Comparison of ENCODE assay signal across 12 mouse cellular contexts in the genomic region with DNA sequence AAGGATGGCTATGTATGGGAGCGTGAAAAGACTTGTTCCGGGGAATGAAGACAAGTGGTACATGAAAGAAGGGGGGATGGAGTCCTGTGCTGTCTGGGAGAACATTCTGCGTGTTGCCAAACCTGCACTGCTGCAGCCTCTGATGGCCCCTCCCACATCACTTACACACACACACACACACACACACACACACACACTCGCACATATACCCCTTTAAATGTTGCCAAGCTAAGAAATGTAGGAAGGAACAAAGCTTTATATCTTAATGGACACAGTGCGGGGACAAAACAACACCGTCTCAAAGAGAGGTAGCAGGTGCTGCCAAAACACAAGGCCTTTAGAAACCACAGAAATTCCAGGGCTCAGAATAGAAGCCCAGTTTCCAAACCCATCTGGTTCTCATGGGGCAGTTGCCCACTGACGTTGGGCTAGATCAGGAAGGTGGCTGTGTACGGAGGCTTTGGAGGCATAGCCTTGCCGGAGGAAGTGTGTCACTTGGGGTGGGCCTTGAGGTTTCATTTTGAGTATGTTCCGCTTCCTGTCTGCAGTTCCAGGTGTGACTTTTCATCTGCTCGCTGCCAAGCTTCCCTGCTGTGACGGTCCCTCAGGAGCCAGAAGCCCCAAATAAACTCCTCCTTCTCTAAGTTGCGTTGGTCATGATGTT. TPM values are rescaled to one million over a fixed set of nuclear protein-coding genes. Genes with fewer than 3 reads are reported as not detected.
A peak's percentile ranks its signal among the peaks of the same experiment; 100 is the strongest.
DNase-seq lines count a peak whose midpoint lies in the region; ATAC-seq and TF ChIP-seq lines count a peak whose summit lies in the region.
"Had no signal": no experiment of that assay in that cellular context is flagged by ENCODE, and none has a peak within 500 bp of the region (broad histone marks: within the 10 kb centered on the region; RNA-seq: fewer than 3 reads in every experiment).

No protein-coding gene starts in this region.

- peak overlapping the region; percentile 47 for H3K4me2 ChIP-seq in heart, embryonic 14.5 days (ENCODE audit: low read length)
- H3K4me2 ChIP-seq in forebrain, embryonic 14.5 days (ENCODE audit: low read length) = no peak overlapping the region
- no peak overlapping the region for H3K4me2 ChIP-seq in neural tube, embryonic 14.5 days (ENCODE audit: low read depth, low read length)
- no peak overlapping the region for H3K4me2 ChIP-seq in liver, postnatal 0 days (ENCODE audit: low read depth, low read length)
- H3K4me2 ChIP-seq: stomach, embryonic 15.5 days had no signal

- no peak for ATAC-seq in heart, embryonic 14.5 days (ENCODE audit: insufficient number of reproducible peaks, insufficient read depth, low FRiP score, low read depth)
- no peak for ATAC-seq in forebrain, embryonic 14.5 days
- ATAC-seq in neural tube, embryonic 14.5 days (ENCODE audit: low read depth) = peak; percentile 9; the same call in 1 of the 2 replicates
- ATAC-seq in liver, postnatal 0 days = no peak

- H3K27ac ChIP-seq in heart, embryonic 14.5 days (replicated peaks in 1 of 2; ENCODE audit: control insufficient read depth in 1 of 2, insufficient read depth in 1 of 2, low read depth in 2 of 2, low read length in 2 of 2) = peak overlapping the region; percentile 68 to 80; a peak in 3 of 4 replicates
- peak overlapping the region; percentile 89 for H3K27ac ChIP-seq in forebrain, embryonic 14.5 days (ENCODE audit: low read depth, low read length)
- H3K27ac ChIP-seq in neural tube, embryonic 14.5 days (ENCODE audit: low read depth, low read length) = peak overlapping the region; percentile 86
- H3K27ac ChIP-seq in liver, postnatal 0 days (ENCODE audit: low read depth) = no peak overlapping the region
- H3K27ac ChIP-seq: stomach, embryonic 15.5 days had no signal

- intact Hi-C loops in left cerebral cortex, postnatal 4 days (cut with DNase I) = no loop called here

- DNase-seq in heart, adult 11 months = no peak
- DNase-seq in A20 (ENCODE audit: low read depth, low spot score) = peak; percentile 90
- DNase-seq in forebrain, embryonic 14.5 days (ENCODE audit: low spot score) = peak; percentile 36
- DNase-seq in left cerebral cortex, postnatal 4 days = no peak
- DNase-seq in frontal cortex, postnatal 14 days (ENCODE audit: low spot score in 2 of 2) = no peak
- DNase-seq in liver, postnatal 0 days = no peak

- H3K9ac ChIP-seq in heart, embryonic 14.5 days (ENCODE audit: low read length) = no peak overlapping the region
- no peak overlapping the region for H3K9ac ChIP-seq in forebrain, embryonic 14.5 days (ENCODE audit: low read length)
- no peak overlapping the region for H3K9ac ChIP-seq in neural tube, embryonic 14.5 days (replicated peaks; ENCODE audit: low read depth, low read length)
- no peak overlapping the region for H3K9ac ChIP-seq in liver, postnatal 0 days (replicated peaks)
- H3K9ac ChIP-seq: stomach, embryonic 15.5 days had no signal

- WGBS in heart, embryonic 14.5 days = 63% methylated on average over 13 of the region's 13 CpGs
- WGBS in forebrain, embryonic 14.5 days = 67% methylated on average over 13 of the region's 13 CpGs
- WGBS in neural tube, embryonic 14.5 days = 67% methylated on average over 13 of the region's 13 CpGs
- WGBS in liver, postnatal 0 days (ENCODE audit: insufficient replicate concordance) = 56% methylated on average over 13 of the region's 13 CpGs

- no peak for TF ChIP-seq EP300 in liver, postnatal 0 days (IDR thresholded peaks at IDR 0.05; ENCODE audit: low read depth)

- no peak overlapping the region for H3K4me3 ChIP-seq in heart, embryonic 14.5 days (ENCODE audit: control insufficient read depth in 1 of 2, insufficient read depth in 1 of 2, low read depth in 1 of 2, low read length in 2 of 2)
- H3K4me3 ChIP-seq in forebrain, embryonic 14.5 days (ENCODE audit: low read depth, low read length) = no peak overlapping the region
- H3K4me3 ChIP-seq in neural tube, embryonic 14.5 days (ENCODE audit: low read depth, low read length) = no peak overlapping the region
- H3K4me3 ChIP-seq in liver, postnatal 0 days (ENCODE audit: low read depth, low read length) = no peak overlapping the region
- H3K4me3 ChIP-seq: megakaryocyte, embryonic 14.5 days; stomach, embryonic 15.5 days had no signal

- no peaks in the 10 kb centered on the region for H3K36me3 ChIP-seq in heart, embryonic 14.5 days (ENCODE audit: control insufficient read depth, insufficient read depth, low read length)
- H3K36me3 ChIP-seq in forebrain, embryonic 14.5 days (ENCODE audit: control insufficient read depth, insufficient read depth, low read length) = no peaks in the 10 kb centered on the region
- no peaks in the 10 kb centered on the region for H3K36me3 ChIP-seq in neural tube, embryonic 14.5 days (ENCODE audit: control insufficient read depth, insufficient read depth, low read length)
- H3K36me3 ChIP-seq in liver, postnatal 0 days (replicated peaks; ENCODE audit: insufficient read depth, low read length) = no peaks in the 10 kb centered on the region
- H3K36me3 ChIP-seq: G1E; stomach, embryonic 15.5 days had no signal

- H3K9me3 ChIP-seq in heart, embryonic 14.5 days (ENCODE audit: control insufficient read depth, low read length) = no peaks in the 10 kb centered on the region
- no peaks in the 10 kb centered on the region for H3K9me3 ChIP-seq in forebrain, embryonic 14.5 days (replicated peaks; ENCODE audit: control insufficient read depth, low read length)
- H3K9me3 ChIP-seq in neural tube, embryonic 14.5 days (ENCODE audit: control insufficient read depth, low read length) = no peaks in the 10 kb centered on the region
- no peaks in the 10 kb centered on the region for H3K9me3 ChIP-seq in liver, postnatal 0 days (ENCODE audit: low read length)
- H3K9me3 ChIP-seq: G1E; stomach, embryonic 15.5 days had no signal

- H3K4me1 ChIP-seq in heart, embryonic 14.5 days (ENCODE audit: control insufficient read depth in 2 of 2, insufficient read depth in 2 of 2, low read length in 2 of 2) = peaks cover 26 to 30% of the 10 kb centered on the region in 2 experiments
- peaks cover 31% of the 10 kb centered on the region for H3K4me1 ChIP-seq in forebrain, embryonic 14.5 days (ENCODE audit: control insufficient read depth, insufficient read depth, low read length)
- peaks cover 31% of the 10 kb centered on the region for H3K4me1 ChIP-seq in neural tube, embryonic 14.5 days (ENCODE audit: control insufficient read depth, insufficient read depth, low read length)
- H3K4me1 ChIP-seq in liver, postnatal 0 days (ENCODE audit: insufficient read depth) = no peaks in the 10 kb centered on the region

- H3K27me3 ChIP-seq in heart, embryonic 14.5 days (ENCODE audit: control insufficient read depth, insufficient read depth, low read length) = no peaks in the 10 kb centered on the region
- no peaks in the 10 kb centered on the region for H3K27me3 ChIP-seq in forebrain, embryonic 14.5 days (replicated peaks; ENCODE audit: control insufficient read depth, insufficient read depth, low read length)
- H3K27me3 ChIP-seq in neural tube, embryonic 14.5 days (ENCODE audit: control insufficient read depth, insufficient read depth, low read length) = no peaks in the 10 kb centered on the region
- no peaks in the 10 kb centered on the region for H3K27me3 ChIP-seq in liver, postnatal 0 days (ENCODE audit: insufficient read depth, low read length)
- H3K27me3 ChIP-seq: stomach, embryonic 15.5 days had no signal

- no peak for TF ChIP-seq CTCF in liver, postnatal 0 days (IDR thresholded peaks at IDR 0.05; ENCODE audit: low read depth)

RNA-seq across cellular contexts. Expression of gene Rimkla, which starts 28.5 kb away (rescaled TPM):
- 5.7 TPM in 2 replicates for polyA plus RNA-seq in heart, embryonic 14.5 days (2014; fragmentation: Nextera tagmentation; extraction: Ambion mirVana)
- 17.7 and 22.3 TPM in 2 replicates for polyA plus RNA-seq in forebrain, embryonic 14.5 days (2014; fragmentation: Nextera tagmentation; extraction: Ambion mirVana)
- polyA plus RNA-seq in neural tube, embryonic 14.5 days (2014; fragmentation: Nextera tagmentation; extraction: Ambion mirVana) = 33.4 and 37.7 TPM in 2 replicates
- total RNA-seq in left cerebral cortex, postnatal 4 days (2021) = 10 to 100 TPM; 28.2 to 29.0 TPM
- not detected in 2 replicates for polyA plus RNA-seq in liver, postnatal 0 days (2015; fragmentation: Nextera tagmentation; extraction: Ambion mirVana)
- total RNA-seq: G1E had no signal
- polyA plus RNA-seq: G1E had no signal

RNA-seq across cellular contexts. Expression of gene Zmynd12, which starts 41.3 kb away (rescaled TPM):
- polyA plus RNA-seq in heart, embryonic 14.5 days (2014; fragmentation: Nextera tagmentation; extraction: Ambion mirVana) = 0.31 and 0.45 TPM in 2 replicates
- polyA plus RNA-seq in forebrain, embryonic 14.5 days (2014; fragmentation: Nextera tagmentation; extraction: Ambion mirVana) = 0.30 and 0.38 TPM in 2 replicates
- polyA plus RNA-seq in neural tube, embryonic 14.5 days (2014; fragmentation: Nextera tagmentation; extraction: Ambion mirVana) = 0.32 TPM in 1 of 2 replicates, not detected in the other
- under 1 TPM; 0.26 to 0.40 TPM for total RNA-seq in left cerebral cortex, postnatal 4 days (2021)
- polyA plus RNA-seq in liver, postnatal 0 days (2015; fragmentation: Nextera tagmentation; extraction: Ambion mirVana) = 1.3 TPM in 2 replicates
- total RNA-seq: left cerebral cortex, postnatal 10 days had no signal

RNA-seq across cellular contexts. Expression of gene Ppcs, which starts 41.7 kb away (rescaled TPM):
- 31.5 and 35.7 TPM in 2 replicates for polyA plus RNA-seq in heart, embryonic 14.5 days (2014; fragmentation: Nextera tagmentation; extraction: Ambion mirVana)
- 17.1 and 23.0 TPM in 2 replicates for polyA plus RNA-seq in forebrain, embryonic 14.5 days (2014; fragmentation: Nextera tagmentation; extraction: Ambion mirVana)
- 22.4 and 27.6 TPM in 2 replicates for polyA plus RNA-seq in neural tube, embryonic 14.5 days (2014; fragmentation: Nextera tagmentation; extraction: Ambion mirVana)
- 1 to 10 TPM; 5.0 to 5.8 TPM for total RNA-seq in left cerebral cortex, postnatal 4 days (2021)
- 33.0 and 37.0 TPM in 2 replicates for polyA plus RNA-seq in liver, postnatal 0 days (2015; fragmentation: Nextera tagmentation; extraction: Ambion mirVana)

RNA-seq across cellular contexts. Expression of gene Ccdc30, which starts 48.6 kb away (rescaled TPM):
- polyA plus RNA-seq in heart, embryonic 14.5 days (2014; fragmentation: Nextera tagmentation; extraction: Ambion mirVana) = 4.0 and 4.6 TPM in 2 replicates
- polyA plus RNA-seq in forebrain, embryonic 14.5 days (2014; fragmentation: Nextera tagmentation; extraction: Ambion mirVana) = 14.0 and 14.4 TPM in 2 replicates
- 24.9 and 26.6 TPM in 2 replicates for polyA plus RNA-seq in neural tube, embryonic 14.5 days (2014; fragmentation: Nextera tagmentation; extraction: Ambion mirVana)
- 10 to 100 TPM; 20.5 to 21.3 TPM for total RNA-seq in left cerebral cortex, postnatal 4 days (2021)
- 2.4 and 2.9 TPM in 2 replicates for polyA plus RNA-seq in liver, postnatal 0 days (2015; fragmentation: Nextera tagmentation; extraction: Ambion mirVana)
- polyA plus RNA-seq: G1E had no signal

Comparison
In these comparisons a context has a peak if more than half of its experiments do, and no peak if none do; other contexts are left out.
1. DNase-seq: peak in A20 (single experiment) and forebrain, embryonic 14.5 days (single experiment); none in heart, adult 11 months (single experiment), left cerebral cortex, postnatal 4 days (single experiment), frontal cortex, postnatal 14 days (0 of 2) and liver, postnatal 0 days (single experiment).